Mouse (Mus musculus) ovary, adult 18-20 months (tissue): ENCODE data around the gene Ttyh2.

Experiments used
- DNase-seq: peaks from one replicate; pipeline ENCODE4 v3.0.0; 2022; ENCODE audit warnings: low spot score, mixed read lengths

The Ttyh2 gene

DNA sequence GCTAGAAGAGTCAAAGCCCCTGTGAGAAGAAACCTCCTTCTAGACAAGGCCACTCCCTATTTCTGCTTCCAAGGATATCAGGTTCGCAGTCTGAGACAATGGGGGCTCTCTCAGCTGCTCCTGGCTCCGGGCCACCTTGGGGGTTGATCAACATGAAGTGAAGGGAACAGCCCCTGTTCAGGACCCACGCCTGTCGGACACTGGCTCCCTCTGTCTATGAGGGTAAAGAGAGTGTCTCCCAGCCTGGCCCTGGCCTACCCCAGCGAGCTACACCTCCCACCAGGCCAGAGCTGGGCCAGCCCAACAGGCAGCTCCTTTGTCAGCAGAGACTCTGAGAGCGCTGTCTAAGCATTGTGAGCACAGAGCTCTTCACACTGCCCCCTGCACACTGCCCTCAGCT is 94.7 kb downstream of the Ttyh2 start:
- DNase-seq, result no peak
